Mouse (Mus musculus): Measurements from ENCODE around the gene Cxcl1.

- TF ChIP-seq EP300 (IDR thresholded peaks at IDR 0.05; ENCODE audit: insufficient read depth, low read depth, low read length) = no peak
- no peak for TF ChIP-seq CTCF (IDR thresholded peaks at IDR 0.05)
- TF ChIP-seq POLR2A (IDR thresholded peaks at IDR 0.05; ENCODE audit: insufficient read depth, low read depth, low read length) = no peak
Measured at GRCm38 (mm10) chr5:90931911-90932310, 40.9 kb downstream of the Cxcl1 start.

Data from heart, adult 2 months (tissue).